18 mouse cellular contexts compared by ENCODE assay signal in genomic region chr5:148283177-148283576, GRCm38 (mm10).
A peak's percentile ranks its signal among the peaks of the same experiment; 100 is the strongest.
DNase-seq lines count a peak whose midpoint lies in the region; ATAC-seq and TF ChIP-seq lines count a peak whose summit lies in the region.
"Had no signal": no experiment of that assay in that cellular context is flagged by ENCODE, and none has a peak within 500 bp of the region (broad histone marks: within the 10 kb centered on the region; RNA-seq: fewer than 3 reads in every experiment).

No protein-coding gene starts in this region.

- H3K4me2 ChIP-seq in hindbrain, postnatal 0 days (ENCODE audit: low read depth, low read length): no peak overlapping the region
- H3K4me2 ChIP-seq in hindbrain, embryonic 14.5 days (replicated peaks): no peak overlapping the region
- H3K4me2 ChIP-seq in midbrain, embryonic 15.5 days: no peak overlapping the region
- no peak overlapping the region for H3K4me2 ChIP-seq in midbrain, embryonic 14.5 days (ENCODE audit: low read length)
- no peak overlapping the region for H3K4me2 ChIP-seq in neural tube, embryonic 15.5 days
- no peak overlapping the region for H3K4me2 ChIP-seq in lung, postnatal 0 days (replicated peaks; ENCODE audit: low read depth, low read length)
- H3K4me2 ChIP-seq: embryonic facial prominence, embryonic 12.5 days had no signal

- no peaks in the 10 kb centered on the region for H3K9me3 ChIP-seq in hindbrain, postnatal 0 days (ENCODE audit: low read length)
- no peaks in the 10 kb centered on the region for H3K9me3 ChIP-seq in hindbrain, embryonic 14.5 days (ENCODE audit: control insufficient read depth, low read length)
- no peaks in the 10 kb centered on the region for H3K9me3 ChIP-seq in midbrain, embryonic 15.5 days
- H3K9me3 ChIP-seq in midbrain, embryonic 14.5 days (ENCODE audit: control insufficient read depth, low read length): no peaks in the 10 kb centered on the region
- H3K9me3 ChIP-seq in neural tube, embryonic 15.5 days (replicated peaks): no peaks in the 10 kb centered on the region
- H3K9me3 ChIP-seq in lung, postnatal 0 days (ENCODE audit: low read length): no peaks in the 10 kb centered on the region
- H3K9me3 ChIP-seq: embryonic facial prominence, embryonic 10.5 days; embryonic facial prominence, embryonic 12.5 days had no signal

- H3K36me3 ChIP-seq in hindbrain, postnatal 0 days (ENCODE audit: insufficient read depth, low read length): no peaks in the 10 kb centered on the region
- H3K36me3 ChIP-seq in hindbrain, embryonic 14.5 days (replicated peaks; ENCODE audit: control insufficient read depth, insufficient read depth): no peaks in the 10 kb centered on the region
- no peaks in the 10 kb centered on the region for H3K36me3 ChIP-seq in midbrain, embryonic 15.5 days (replicated peaks)
- H3K36me3 ChIP-seq in midbrain, embryonic 14.5 days (ENCODE audit: control insufficient read depth, insufficient read depth, low read length): 0 out of 2 replicates have a peak, but pooled peaks cover 2% of the 10 kb centered on the region
- peaks cover 5% of the 10 kb centered on the region; the same call in 1 of the 2 replicates for H3K36me3 ChIP-seq in neural tube, embryonic 15.5 days
- no peaks in the 10 kb centered on the region for H3K36me3 ChIP-seq in lung, postnatal 0 days (ENCODE audit: insufficient read depth, low read length)
- H3K36me3 ChIP-seq: embryonic facial prominence, embryonic 10.5 days; embryonic facial prominence, embryonic 12.5 days had no signal

- peak overlapping the region; percentile 16; the same call in 1 of the 2 replicates for H3K27ac ChIP-seq in hindbrain, postnatal 0 days
- no peak overlapping the region for H3K27ac ChIP-seq in hindbrain, embryonic 14.5 days
- 0 out of 2 replicates have a peak overlapping the region, but pooled peaks have one; percentile 5 for H3K27ac ChIP-seq in midbrain, embryonic 15.5 days
- no peak overlapping the region for H3K27ac ChIP-seq in midbrain, embryonic 14.5 days (replicated peaks; ENCODE audit: low read depth, low read length)
- H3K27ac ChIP-seq in neural tube, embryonic 15.5 days (replicated peaks): 0 out of 2 replicates have a peak overlapping the region, but pooled peaks have one; percentile 37
- H3K27ac ChIP-seq in lung, postnatal 0 days (ENCODE audit: low read length): no peak overlapping the region
- H3K27ac ChIP-seq: embryonic facial prominence, embryonic 10.5 days; embryonic facial prominence, embryonic 12.5 days had no signal

- 0 out of 2 replicates have a peak, but pooled peaks have one; percentile 55 for ATAC-seq in hindbrain, postnatal 0 days
- ATAC-seq in hindbrain, embryonic 14.5 days (ENCODE audit: low FRiP score): no peak
- ATAC-seq in midbrain, embryonic 15.5 days (replicated peaks): no peak
- ATAC-seq in midbrain, embryonic 14.5 days (ENCODE audit: low FRiP score, low TSS enrichment): no peak
- no peak for ATAC-seq in neural tube, embryonic 15.5 days (ENCODE audit: low FRiP score)
- ATAC-seq in lung, postnatal 0 days: no peak
- ATAC-seq: forebrain, embryonic 14.5 days; forebrain, embryonic 16.5 days had no signal

- no peak overlapping the region for H3K4me3 ChIP-seq in hindbrain, postnatal 0 days (ENCODE audit: low read length)
- H3K4me3 ChIP-seq in hindbrain, embryonic 14.5 days (replicated peaks; ENCODE audit: low read length): no peak overlapping the region
- no peak overlapping the region for H3K4me3 ChIP-seq in midbrain, embryonic 15.5 days
- no peak overlapping the region for H3K4me3 ChIP-seq in midbrain, embryonic 14.5 days (replicated peaks; ENCODE audit: low read depth, low read length)
- no peak overlapping the region for H3K4me3 ChIP-seq in neural tube, embryonic 15.5 days (replicated peaks)
- H3K4me3 ChIP-seq in lung, postnatal 0 days (ENCODE audit: low read depth, low read length): no peak overlapping the region
- H3K4me3 ChIP-seq: embryonic facial prominence, embryonic 10.5 days; embryonic facial prominence, embryonic 12.5 days had no signal

- H3K27me3 ChIP-seq in hindbrain, postnatal 0 days (ENCODE audit: insufficient read depth, low read length): no peaks in the 10 kb centered on the region
- no peaks in the 10 kb centered on the region for H3K27me3 ChIP-seq in hindbrain, embryonic 14.5 days (ENCODE audit: control insufficient read depth, insufficient read depth, low read length)
- no peaks in the 10 kb centered on the region for H3K27me3 ChIP-seq in midbrain, embryonic 15.5 days (replicated peaks)
- no peaks in the 10 kb centered on the region for H3K27me3 ChIP-seq in midbrain, embryonic 14.5 days (ENCODE audit: control insufficient read depth, insufficient read depth, low read length)
- no peaks in the 10 kb centered on the region for H3K27me3 ChIP-seq in neural tube, embryonic 15.5 days (replicated peaks)
- H3K27me3 ChIP-seq in lung, postnatal 0 days (replicated peaks; ENCODE audit: insufficient read depth, low read length): no peaks in the 10 kb centered on the region
- H3K27me3 ChIP-seq: embryonic facial prominence, embryonic 12.5 days had no signal

- no peaks in the 10 kb centered on the region for H3K4me1 ChIP-seq in hindbrain, postnatal 0 days (ENCODE audit: insufficient read depth, low read length)
- no peaks in the 10 kb centered on the region for H3K4me1 ChIP-seq in hindbrain, embryonic 14.5 days (replicated peaks; ENCODE audit: control insufficient read depth, insufficient read depth, low read length)
- H3K4me1 ChIP-seq in midbrain, embryonic 15.5 days: no peaks in the 10 kb centered on the region
- no peaks in the 10 kb centered on the region for H3K4me1 ChIP-seq in midbrain, embryonic 14.5 days (ENCODE audit: control insufficient read depth, insufficient read depth, low read length)
- H3K4me1 ChIP-seq in neural tube, embryonic 15.5 days: 0 out of 2 replicates have a peak, but pooled peaks cover 2% of the 10 kb centered on the region
- H3K4me1 ChIP-seq in lung, postnatal 0 days (ENCODE audit: insufficient read depth, low read depth, low read length): no peaks in the 10 kb centered on the region
- H3K4me1 ChIP-seq: embryonic facial prominence, embryonic 10.5 days; embryonic facial prominence, embryonic 12.5 days had no signal

- no peak overlapping the region for H3K9ac ChIP-seq in hindbrain, postnatal 0 days (replicated peaks; ENCODE audit: low read length)
- no peak overlapping the region for H3K9ac ChIP-seq in hindbrain, embryonic 14.5 days
- no peak overlapping the region for H3K9ac ChIP-seq in midbrain, embryonic 15.5 days
- H3K9ac ChIP-seq in midbrain, embryonic 14.5 days (replicated peaks; ENCODE audit: low read length): no peak overlapping the region
- H3K9ac ChIP-seq in neural tube, embryonic 15.5 days (replicated peaks): no peak overlapping the region
- no peak overlapping the region for H3K9ac ChIP-seq in lung, postnatal 0 days (replicated peaks; ENCODE audit: low read depth)
- H3K9ac ChIP-seq: embryonic facial prominence, embryonic 12.5 days had no signal

- TF ChIP-seq EP300 in lung, postnatal 0 days (IDR thresholded peaks at IDR 0.05): no peak

- WGBS in hindbrain, postnatal 0 days: 65% methylated on average over 2 of the region's 2 CpGs
- 85% methylated on average over 2 of the region's 2 CpGs for WGBS in hindbrain, embryonic 14.5 days
- 72% methylated on average over 2 of the region's 2 CpGs for WGBS in midbrain, embryonic 15.5 days
- WGBS in midbrain, embryonic 14.5 days: 87% methylated on average over 2 of the region's 2 CpGs
- 87% methylated on average over 2 of the region's 2 CpGs for WGBS in neural tube, embryonic 15.5 days
- WGBS in lung, postnatal 0 days: 60% methylated on average over 2 of the region's 2 CpGs

- DNase-seq in hindbrain, postnatal 0 days (ENCODE audit: low spot score): peak; percentile 24
- DNase-seq in hindbrain, embryonic 14.5 days (ENCODE audit: low spot score): no peak
- DNase-seq in midbrain, embryonic 14.5 days: no peak
- no peak for DNase-seq in neural tube, embryonic 10.5 days (ENCODE audit: extremely low spot score, low spot score)
- DNase-seq in lung, postnatal 0 days (ENCODE audit: low spot score): no peak
- DNase-seq: adrenal gland, adult 2 months; adrenal gland, postnatal 10 days; adrenal gland, postnatal 25 days; cerebellum, adult 11-12 months; cerebellum, adult 2 months; cerebellum, adult 9-10 months; cerebellum, postnatal 25 days had no signal

- TF ChIP-seq CTCF in hindbrain, postnatal 0 days (IDR thresholded peaks at IDR 0.05; ENCODE audit: low read depth): no peak
- no peak for TF ChIP-seq CTCF in lung, postnatal 0 days (IDR thresholded peaks at IDR 0.05)

Comparison
In these comparisons a context has a peak if more than half of its experiments do, and no peak if none do; other contexts are left out.
1. H3K27ac ChIP-seq: peak in hindbrain, postnatal 0 days (single experiment), midbrain, embryonic 15.5 days (single experiment) and neural tube, embryonic 15.5 days (single experiment); none in hindbrain, embryonic 14.5 days (single experiment), midbrain, embryonic 14.5 days (single experiment) and lung, postnatal 0 days (single experiment).